Comparison of ENCODE assay signal across 14 mouse cellular contexts in the genomic region with DNA sequence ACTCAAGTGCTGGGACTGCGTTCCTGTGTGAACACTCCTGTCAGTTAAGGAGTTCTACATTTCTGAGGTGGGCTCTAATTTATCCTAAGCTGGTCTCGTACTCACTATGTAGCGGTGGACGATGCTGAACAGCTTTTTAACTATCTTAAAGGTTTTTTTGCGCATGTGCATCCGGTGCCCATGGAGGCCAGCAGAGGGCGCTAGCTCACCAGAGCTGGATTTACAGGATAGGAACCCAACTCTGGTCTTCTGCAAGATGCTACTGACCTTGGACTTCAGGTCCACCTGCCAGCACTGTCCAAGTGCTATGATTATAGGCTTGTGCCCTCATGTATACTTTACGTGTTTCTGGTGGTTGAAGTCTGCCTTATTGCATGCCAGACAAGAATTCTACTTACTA. TPM values are rescaled to one million over a fixed set of nuclear protein-coding genes. Genes with fewer than 3 reads are reported as not detected.
DNase-seq lines count a peak whose midpoint lies in the region; ATAC-seq and TF ChIP-seq lines count a peak whose summit lies in the region.
"Not testable (repeated sequence)": the region's sequence is repeated elsewhere in the genome, so short reads cannot be mapped to it uniquely, and the experiment has no call there.
"Had no signal": no experiment of that assay in that cellular context is flagged by ENCODE, and none has a peak within 500 bp of the region (broad histone marks: within the 10 kb centered on the region; RNA-seq: fewer than 3 reads in every experiment).

No protein-coding gene starts in this region.

- 56% methylated on average over 8 of the region's 8 CpGs for WGBS in intestine, postnatal 0 days
- 60% methylated on average over 8 of the region's 8 CpGs for whole genome bisulfite sequencing in kidney, postnatal 0 days
- WGBS in liver, embryonic 14.5 days (ENCODE audit: insufficient replicate concordance): 50% methylated on average over 8 of the region's 8 CpGs

- TF ChIP-seq CTCF in gastrocnemius, adult 2 months (IDR thresholded peaks at IDR 0.05): peak; percentile 57
- TF ChIP-seq CTCF in intestine, postnatal 0 days (IDR thresholded peaks at IDR 0.05; ENCODE audit: low read depth): peak; percentile 52
- TF ChIP-seq CTCF in kidney, postnatal 0 days (IDR thresholded peaks at IDR 0.05; ENCODE audit: low read depth): peak; percentile 54
- peak; percentile 62 for TF ChIP-seq CTCF in liver, embryonic 14.5 days (IDR thresholded peaks at IDR 0.05; ENCODE audit: low read depth)

- intact Hi-C loops in gastrocnemius, adult 2 months (cut with DNase I): not testable (repeated sequence)

- H3K4me2 ChIP-seq in intestine, postnatal 0 days (replicated peaks; ENCODE audit: low read depth); kidney, postnatal 0 days (ENCODE audit: low read length); liver, embryonic 14.5 days (ENCODE audit: low read depth): not testable (repeated sequence)

- H3K27me3 ChIP-seq in intestine, postnatal 0 days (replicated peaks; ENCODE audit: control insufficient read depth, insufficient read depth, low read length); kidney, postnatal 0 days (ENCODE audit: insufficient read depth, low read length); liver, embryonic 14.5 days (ENCODE audit: control insufficient read depth, insufficient read depth, low read length): not testable (repeated sequence)

- in situ Hi-C loops in ES-E14 (cut with MboI; ENCODE audit: low sequenced_read_pairs in 2 of 2, unreplicated experiment in 2 of 2): not testable (repeated sequence)

- H3K36me3 ChIP-seq in ES-E14 (ENCODE audit: control insufficient read depth, insufficient read depth, low read length, poor library complexity, severe bottlenecking); intestine, postnatal 0 days (ENCODE audit: control insufficient read depth, insufficient read depth); kidney, postnatal 0 days (ENCODE audit: insufficient read depth, low read length); liver, embryonic 14.5 days (replicated peaks; ENCODE audit: control insufficient read depth, insufficient read depth, low read depth): not testable (repeated sequence)

- not testable (repeated sequence) for H3K4me3 ChIP-seq in ES-E14 (ENCODE audit: insufficient read depth in 1 of 2, low read depth in 1 of 2, low read length in 2 of 2, poor library complexity in 1 of 2, severe bottlenecking in 1 of 2); gastrocnemius, adult 2 months; intestine, postnatal 0 days (ENCODE audit: low read depth, low read length); kidney, postnatal 0 days (replicated peaks; ENCODE audit: low read depth, low read length); liver, embryonic 14.5 days (ENCODE audit: insufficient read depth in 1 of 2, low read depth in 2 of 2, low read length in 2 of 2)

- TF ChIP-seq EP300 in liver, embryonic 14.5 days (IDR thresholded peaks at IDR 0.05; ENCODE audit: low read depth): not testable (repeated sequence)

- not testable (repeated sequence) for H3K9ac ChIP-seq in ES-E14 (ENCODE audit: insufficient read depth, low read depth, low read length, poor library complexity, severe bottlenecking); intestine, postnatal 0 days (ENCODE audit: low read depth, low read length); kidney, postnatal 0 days (ENCODE audit: low read depth, low read length); liver, embryonic 14.5 days (replicated peaks)

- ATAC-seq in intestine, postnatal 0 days; kidney, postnatal 0 days (replicated peaks; ENCODE audit: low FRiP score, low read depth); liver, embryonic 14.5 days (ENCODE audit: insufficient read depth): not testable (repeated sequence)

- H3K4me1 ChIP-seq in ES-E14 (ENCODE audit: control insufficient read depth in 2 of 2, insufficient read depth in 2 of 2, low read length in 2 of 2, poor library complexity in 1 of 2); intestine, postnatal 0 days (replicated peaks; ENCODE audit: control insufficient read depth, insufficient read depth, low read length); kidney, postnatal 0 days (replicated peaks; ENCODE audit: insufficient read depth, low read length); liver, embryonic 14.5 days (replicated peaks; ENCODE audit: control insufficient read depth in 2 of 2, insufficient read depth in 2 of 2, low read length in 1 of 2): not testable (repeated sequence)

- DNase-seq in 416B (ENCODE audit: low read depth): peak; percentile 4
- DNase-seq in ES-E14 (ENCODE audit: low read depth, low spot score): peak; percentile 6
- peak; percentile 17 for DNase-seq in R1 (ENCODE audit: low read depth, low spot score)
- DNase-seq in gastrocnemius, adult 2 months; liver, embryonic 14.5 days (ENCODE audit: low read depth in 3 of 3, low spot score in 3 of 3): not testable (repeated sequence)
- peak; percentile 0 for DNase-seq in kidney, postnatal 0 days (ENCODE audit: low spot score)
- DNase-seq in lung, postnatal 10 days: peak; percentile 4

- H3K9me3 ChIP-seq in ES-E14 (ENCODE audit: control insufficient read depth, insufficient read depth, low read depth, low read length); intestine, postnatal 0 days (ENCODE audit: control insufficient read depth); kidney, postnatal 0 days (replicated peaks; ENCODE audit: low read length); liver, embryonic 14.5 days (ENCODE audit: control insufficient read depth, low read length): not testable (repeated sequence)

- not testable (repeated sequence) for H3K27ac ChIP-seq in ES-E14 (ENCODE audit: insufficient read depth, low read depth, low read length, poor library complexity, severe bottlenecking); gastrocnemius, adult 2 months; intestine, postnatal 0 days (ENCODE audit: low read depth, low read length); kidney, postnatal 0 days; liver, embryonic 14.5 days

RNA-seq across cellular contexts. Expression of a gene that starts 29.7 kb away (rescaled TPM):
- total RNA-seq in ES-E14 (2012; rRNA removed): 0.18 and 0.32 TPM in 2 replicates
- total RNA-seq in gastrocnemius, adult 2 months (2021): not detected
- 0.01 TPM in 1 of 2 replicates, not detected in the other for polyA plus RNA-seq in intestine, postnatal 0 days (2015; fragmentation: Nextera tagmentation; extraction: Ambion mirVana)
- polyA plus RNA-seq in kidney, postnatal 0 days (2015; fragmentation: Nextera tagmentation; extraction: Ambion mirVana): 0.08 and 0.09 TPM in 2 replicates
- 0.04 and 0.06 TPM in 2 replicates for polyA plus RNA-seq in liver, embryonic 14.5 days (2012; rRNA removed)
- polyA plus RNA-seq in liver, embryonic 14.5 days (2014; fragmentation: Nextera tagmentation; extraction: Ambion mirVana): not detected in 2 replicates
- total RNA-seq: adrenal gland, adult 18-20 months; adrenal gland, postnatal 14 days; gastrocnemius, adult 18-20 months; granulocyte monocyte progenitor cell, adult 5-6 weeks had no signal
- polyA plus RNA-seq: activated CD4-positive, CD25-positive, alpha-beta regulatory T cell, adult 4 months; C2C12 had no signal
